Mouse (Mus musculus) heart, adult 11 months (tissue): ENCODE measurements at regions not wholly inside any gene's neighbourhood (a gene's known extent, or its start where the extent isn't known, plus 50 kb on each side); places are given as distances from the start of the nearest gene placed in this dataset.

Experiments
- DNase-seq: peaks from one replicate; pipeline ENCODE4 v3.0.0; 2022

- DNase-seq: peak; percentile 83
These were observed 178.6 kb downstream of the Fam43a start for GRCm38 (mm10) chr16:30778078-30778477.

- DNase-seq: peak; percentile 41
These were observed 179.4 kb downstream of the Fam43a start for GRCm38 (mm10) chr16:30778945-30779344.

GRCm38 (mm10) chr16:30784261-30784660, 184.7 kb downstream of the Fam43a start:
- peak; percentile 64 for DNase-seq

- peak; percentile 79 for DNase-seq
These were observed 185.4 kb downstream of the Fam43a start for GRCm38 (mm10) chr16:30784949-30785348.

GRCm38 (mm10) chr16:30786060-30786459, 186.5 kb downstream of the Fam43a start:
- DNase-seq: peak; percentile 63

- DNase-seq: peak; percentile 96
These were observed 187.8 kb downstream of the Fam43a start for GRCm38 (mm10) chr16:30787351-30787750.

GRCm38 (mm10) chr16:30788321-30788781, 188.8 kb downstream of the Fam43a start:
- DNase-seq: peak; percentile 95

GRCm38 (mm10) chr16:30788944-30789781, 189.6 kb downstream of the Fam43a start:
- peak; percentile 94 for DNase-seq

- peak; percentile 99 for DNase-seq
These were observed 190.5 kb downstream of the Fam43a start for GRCm38 (mm10) chr16:30790036-30790435.

GRCm38 (mm10) chr16:30790551-30791001, 191.1 kb downstream of the Fam43a start:
- peak; percentile 98 for DNase-seq

GRCm38 (mm10) chr16:30791048-30791855, 191.7 kb downstream of the Fam43a start:
- peak; percentile 91 for DNase-seq

GRCm38 (mm10) chr16:30792738-30793377, 193.3 kb downstream of the Fam43a start:
- peak; percentile 96 for DNase-seq

GRCm38 (mm10) chr16:30793378-30793753, 193.8 kb downstream of the Fam43a start:
- peak; percentile 87 for DNase-seq

- peak; percentile 79 for DNase-seq
These were observed 194.3 kb downstream of the Fam43a start for GRCm38 (mm10) chr16:30793856-30794255.

- DNase-seq: peak; percentile 98
These were observed 196.0 kb downstream of the Fam43a start for GRCm38 (mm10) chr16:30795501-30795904.

GRCm38 (mm10) chr16:30796103-30796502, 196.6 kb downstream of the Fam43a start:
- no peak for DNase-seq

- peak; percentile 88 for DNase-seq
These were observed 197.5 kb downstream of the Fam43a start for GRCm38 (mm10) chr16:30797006-30797405.

GRCm38 (mm10) chr16:30797973-30798471, 198.5 kb downstream of the Fam43a start:
- DNase-seq: peak; percentile 90

GRCm38 (mm10) chr16:30798536-30798935, 199.0 kb downstream of the Fam43a start:
- no peak for DNase-seq

GRCm38 (mm10) chr16:30799699-30800483, 200.4 kb downstream of the Fam43a start:
- peak; percentile 94 for DNase-seq

- DNase-seq: peak; percentile 13
These were observed 204.5 kb downstream of the Fam43a start for GRCm38 (mm10) chr16:30804018-30804417.

GRCm38 (mm10) chr16:30806206-30806605, 206.7 kb downstream of the Fam43a start:
- peak; percentile 35 for DNase-seq
